Mouse (Mus musculus) brain, embryonic 14.5 days (tissue): ENCODE data around the gene Hoxb7.

Experiments
- CTCF ChIP-seq: fragments of 200-500 bp; IDR thresholded peaks from 2 replicates; pipeline ENCODE4 v1.5.1; 2012; ENCODE audit warnings: inconsistent platforms, mild to moderate bottlenecking, moderate library complexity, borderline replicate concordance; ENCODE audit not compliant: insufficient read depth, insufficient read length; ENCODE audit errors: extremely low read depth
- POLR2A ChIP-seq: fragments of 200-500 bp; IDR thresholded peaks from 2 replicates; pipeline ENCODE4 v1.6.1; 2012; ENCODE audit warnings: mild to moderate bottlenecking, inconsistent platforms, borderline replicate concordance; ENCODE audit not compliant: poor library complexity, insufficient read depth, insufficient read length, severe bottlenecking; ENCODE audit errors: extremely low read depth

DNA sequence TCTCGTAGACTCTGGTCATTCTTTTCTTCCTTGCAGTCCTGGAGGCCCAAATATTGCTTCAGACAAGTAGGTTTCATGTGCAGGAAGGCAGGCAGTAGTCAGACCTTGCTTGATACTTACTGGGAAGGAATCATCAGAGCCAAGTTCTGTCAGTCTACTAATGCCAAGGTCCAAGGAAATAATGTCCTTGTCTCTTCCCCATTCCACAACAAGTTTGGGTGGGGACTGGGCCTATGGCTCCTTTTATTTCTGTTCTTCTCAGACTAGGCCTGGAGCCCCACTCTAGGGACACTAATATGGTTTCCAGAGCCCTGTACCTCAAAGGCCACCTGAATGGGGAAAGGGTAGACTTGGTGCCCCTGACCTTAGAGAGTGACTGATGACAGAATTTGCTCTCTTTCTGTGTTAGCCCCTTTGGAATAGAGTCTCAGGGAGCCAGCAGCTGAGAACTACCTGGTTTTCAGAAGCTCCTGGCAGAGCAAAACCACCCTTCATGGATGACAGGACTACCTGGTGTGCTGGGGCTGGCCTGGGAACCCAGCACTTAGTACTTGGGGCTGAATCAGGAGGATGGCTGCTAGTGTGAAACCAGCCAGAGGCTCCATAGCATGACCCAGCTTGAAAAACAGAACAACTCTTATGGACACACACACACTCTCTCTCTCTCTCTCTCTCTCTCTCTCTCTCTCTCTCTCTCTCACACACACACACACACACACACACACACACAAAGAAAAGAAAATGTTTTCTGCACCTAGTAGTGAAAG, 2.2 kb downstream of the Hoxb7 start:
- TF ChIP-seq CTCF (no peak), POLR2A (no peak)
